Mouse (Mus musculus): ENCODE results near the gene Syn3. TPM values are rescaled to one million over a fixed set of nuclear protein-coding genes. Genes with fewer than 3 reads are reported as not detected.

Syn3 gene
- polyA plus RNA-seq, 2 experiments: 1.9 to 2.0 TPM

DNA sequence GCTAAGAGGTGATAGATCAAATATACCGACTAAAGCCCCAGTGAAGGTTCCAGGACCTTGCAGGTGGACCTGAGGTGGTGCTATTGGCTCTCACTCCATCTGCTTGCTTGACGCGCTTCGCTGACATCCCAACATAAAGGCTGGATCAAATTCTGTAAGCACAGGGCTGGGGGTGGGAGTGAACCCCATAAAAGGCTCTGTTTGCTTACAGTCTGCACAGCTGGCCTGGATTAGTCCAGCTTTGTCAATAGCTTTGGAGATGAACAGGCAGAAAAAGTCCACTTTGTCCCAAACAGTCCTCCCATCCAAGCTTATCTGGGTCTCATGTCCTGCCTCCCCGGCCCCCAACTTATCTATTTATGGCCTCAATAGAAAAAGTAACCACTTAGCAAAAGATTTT is 347.3 kb downstream of the Syn3 start:
- no peaks in the 10 kb centered on the region for H3K9me3 ChIP-seq (ENCODE audit: control insufficient read depth, low read length)
- no peak for TF ChIP-seq POLR2A (IDR thresholded peaks at IDR 0.05; ENCODE audit: borderline replicate concordance, extremely low read depth, insufficient read depth, insufficient read length)
- no peak overlapping the region for H3K4me3 ChIP-seq (replicated peaks; ENCODE audit: low read length)
- H3K27ac ChIP-seq (replicated peaks; ENCODE audit: low read depth, low read length): no peak overlapping the region
- ATAC-seq (ENCODE audit: low FRiP score, low read depth) (no peak), DNase-seq (ENCODE audit: low spot score) (no peak)
- H3K36me3 ChIP-seq (ENCODE audit: control insufficient read depth, insufficient read depth, low read length): no peaks in the 10 kb centered on the region
- no peak overlapping the region for H3K4me2 ChIP-seq (replicated peaks; ENCODE audit: low read depth, low read length, severe bottlenecking)
- H3K4me1 ChIP-seq (ENCODE audit: control insufficient read depth, insufficient read depth, low read length): peaks cover 15% of the 10 kb centered on the region
- no peak overlapping the region for H3K9ac ChIP-seq (ENCODE audit: low read depth, low read length, severe bottlenecking)
- 60% methylated on average over 5 of the region's 5 CpGs for WGBS
- no peaks in the 10 kb centered on the region for H3K27me3 ChIP-seq (ENCODE audit: control insufficient read depth, insufficient read depth, low read length)

GRCm38 (mm10) chr10:86150076-86150475 is 348.6 kb downstream of the Syn3 start:
- DNase-seq (ENCODE audit: low spot score): no peak
- 55% methylated on average over 1 of the region's 1 CpGs for WGBS
- H3K9ac ChIP-seq (ENCODE audit: low read depth, low read length, severe bottlenecking): no peak overlapping the region
- H3K36me3 ChIP-seq (ENCODE audit: control insufficient read depth, insufficient read depth, low read length): no peaks in the 10 kb centered on the region
- H3K4me3 ChIP-seq (replicated peaks; ENCODE audit: low read length): no peak overlapping the region
- no peak overlapping the region for H3K27ac ChIP-seq (replicated peaks; ENCODE audit: low read depth, low read length)
- peaks cover 15% of the 10 kb centered on the region for H3K4me1 ChIP-seq (ENCODE audit: control insufficient read depth, insufficient read depth, low read length)
- ATAC-seq (ENCODE audit: low FRiP score, low read depth): no peak
- no peaks in the 10 kb centered on the region for H3K27me3 ChIP-seq (ENCODE audit: control insufficient read depth, insufficient read depth, low read length)
- no peaks in the 10 kb centered on the region for H3K9me3 ChIP-seq (ENCODE audit: control insufficient read depth, low read length)
- no peak for TF ChIP-seq POLR2A (IDR thresholded peaks at IDR 0.05; ENCODE audit: borderline replicate concordance, extremely low read depth, insufficient read depth, insufficient read length)
- H3K4me2 ChIP-seq (replicated peaks; ENCODE audit: low read depth, low read length, severe bottlenecking): no peak overlapping the region

GRCm38 (mm10) chr10:86149029-86149818 is 349.5 kb downstream of the Syn3 start:
- TF ChIP-seq POLR2A (IDR thresholded peaks at IDR 0.05; ENCODE audit: borderline replicate concordance, extremely low read depth, insufficient read depth, insufficient read length): no peak
- Histone ChIP-seq H3K4me3 (replicated peaks; ENCODE audit: low read length) (no peak overlapping the region), H3K27me3 (ENCODE audit: control insufficient read depth, insufficient read depth, low read length) (no peaks in the 10 kb centered on the region), H3K4me1 (ENCODE audit: control insufficient read depth, insufficient read depth, low read length) (peaks cover 15% of the 10 kb centered on the region), H3K9ac (ENCODE audit: low read depth, low read length, severe bottlenecking) (no peak overlapping the region), H3K4me2 (replicated peaks; ENCODE audit: low read depth, low read length, severe bottlenecking) (no peak overlapping the region), H3K36me3 (ENCODE audit: control insufficient read depth, insufficient read depth, low read length) (no peaks in the 10 kb centered on the region), H3K9me3 (ENCODE audit: control insufficient read depth, low read length) (no peaks in the 10 kb centered on the region), H3K27ac (replicated peaks; ENCODE audit: low read depth, low read length) (0 out of 2 replicates have a peak overlapping the region, but pooled peaks have one; percentile 39)
- DNase-seq (ENCODE audit: low spot score) (peak; percentile 64), ATAC-seq (ENCODE audit: low FRiP score, low read depth) (peak; percentile 51)
- 42% methylated on average over 3 of the region's 3 CpGs for WGBS

DNA sequence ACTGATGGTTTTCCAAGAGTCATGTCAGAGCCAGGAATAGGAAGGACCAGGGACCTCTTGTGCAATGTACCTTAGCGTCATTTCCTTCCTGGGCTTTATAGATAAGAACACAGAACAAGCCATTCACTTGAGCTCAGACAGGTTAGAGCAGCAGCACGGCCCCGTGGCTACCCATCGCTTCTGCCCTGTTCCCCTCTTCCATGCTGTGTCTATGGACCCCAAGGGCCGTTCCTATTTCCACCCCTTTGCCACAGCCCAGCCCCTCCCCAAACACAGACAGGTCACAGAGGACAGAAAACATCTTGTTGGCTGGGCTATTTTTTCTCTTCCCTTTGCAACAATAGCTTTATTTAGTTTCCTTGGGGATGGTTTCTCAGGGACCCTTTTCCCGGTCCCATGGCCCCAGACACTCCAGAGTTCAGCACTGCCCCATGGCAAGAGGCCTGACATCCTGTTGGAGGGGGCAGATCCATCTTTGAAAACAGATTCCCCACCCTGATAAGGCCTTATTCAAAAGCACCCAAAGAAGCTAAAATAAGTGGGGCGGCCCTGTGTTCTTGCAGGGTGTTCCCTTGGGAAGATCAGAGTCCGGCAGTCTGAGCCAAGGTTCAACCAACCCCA is 359.5 kb downstream of the Syn3 start:
- 79% methylated on average over 8 of the region's 8 CpGs for WGBS
- no peak for TF ChIP-seq POLR2A (IDR thresholded peaks at IDR 0.05; ENCODE audit: borderline replicate concordance, extremely low read depth, insufficient read depth, insufficient read length)

GRCm38 (mm10) chr10:86137589-86138173 is 361.0 kb downstream of the Syn3 start:
- no peaks in the 10 kb centered on the region for H3K9me3 ChIP-seq (ENCODE audit: control insufficient read depth, low read length)
- no peak for ATAC-seq (ENCODE audit: low FRiP score, low read depth)
- no peak for DNase-seq (ENCODE audit: low spot score)
- H3K4me2 ChIP-seq (replicated peaks; ENCODE audit: low read depth, low read length, severe bottlenecking): no peak overlapping the region
- H3K27ac ChIP-seq (replicated peaks; ENCODE audit: low read depth, low read length): no peak overlapping the region
- no peak overlapping the region for H3K9ac ChIP-seq (ENCODE audit: low read depth, low read length, severe bottlenecking)
- peaks cover 6% of the 10 kb centered on the region for H3K4me1 ChIP-seq (ENCODE audit: control insufficient read depth, insufficient read depth, low read length)
- no peaks in the 10 kb centered on the region for H3K27me3 ChIP-seq (ENCODE audit: control insufficient read depth, insufficient read depth, low read length)
- H3K4me3 ChIP-seq (replicated peaks; ENCODE audit: low read length): no peak overlapping the region
- no peak for TF ChIP-seq POLR2A (IDR thresholded peaks at IDR 0.05; ENCODE audit: borderline replicate concordance, extremely low read depth, insufficient read depth, insufficient read length)
- WGBS: 40% methylated on average over 5 of the region's 5 CpGs
- no peaks in the 10 kb centered on the region for H3K36me3 ChIP-seq (ENCODE audit: control insufficient read depth, insufficient read depth, low read length)

More for the DNA sequence above, 359.5 kb downstream of the Syn3 start:
- Histone ChIP-seq H3K4me2 (replicated peaks; ENCODE audit: low read depth, low read length, severe bottlenecking) (no peak overlapping the region), H3K4me3 (replicated peaks; ENCODE audit: low read length) (no peak overlapping the region), H3K27ac (replicated peaks; ENCODE audit: low read depth, low read length) (no peak overlapping the region), H3K27me3 (ENCODE audit: control insufficient read depth, insufficient read depth, low read length) (no peaks in the 10 kb centered on the region), H3K4me1 (ENCODE audit: control insufficient read depth, insufficient read depth, low read length) (peaks cover 6% of the 10 kb centered on the region), H3K9me3 (ENCODE audit: control insufficient read depth, low read length) (no peaks in the 10 kb centered on the region), H3K9ac (ENCODE audit: low read depth, low read length, severe bottlenecking) (no peak overlapping the region), H3K36me3 (ENCODE audit: control insufficient read depth, insufficient read depth, low read length) (no peaks in the 10 kb centered on the region)
- ATAC-seq (ENCODE audit: low FRiP score, low read depth) (no peak), DNase-seq (ENCODE audit: low spot score) (no peak)
